Mouse (Mus musculus) spleen, adult 2 months (tissue): Measurements from ENCODE around the gene Ugt1a10.

Source experiments
- CTCF ChIP-seq: fragments of 200-500 bp; IDR thresholded peaks from 2 replicates; pipeline ENCODE4 v1.5.1; 2011; ENCODE audit warnings: mild to moderate bottlenecking, inconsistent platforms; ENCODE audit not compliant: insufficient read depth, insufficient read length, insufficient replicate concordance; ENCODE audit errors: extremely low read depth
- POLR2A ChIP-seq: fragments of 200-500 bp; IDR thresholded peaks from 2 replicates; pipeline ENCODE4 v1.6.1; 2011; ENCODE audit warnings: low read depth, low read length, inconsistent platforms

DNA sequence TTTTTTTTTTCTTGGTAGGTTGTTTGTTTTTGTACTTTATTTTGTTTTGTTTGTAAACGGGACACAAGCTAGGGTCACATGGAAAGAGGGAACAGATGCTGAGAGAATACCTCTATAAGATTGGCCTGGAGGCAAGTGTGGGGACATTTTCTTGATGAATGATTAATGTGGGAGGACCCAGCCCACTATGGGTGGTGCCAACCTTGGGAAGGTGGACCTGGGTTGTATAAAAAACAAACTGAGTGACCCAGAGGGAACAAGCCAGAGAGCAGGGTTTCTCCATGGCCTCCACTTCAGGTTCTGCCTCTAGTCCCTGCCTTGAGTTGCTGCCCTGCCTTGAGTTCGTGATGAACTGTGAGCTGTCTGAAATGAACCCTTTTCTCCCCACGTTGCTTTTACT is 45.7 kb upstream of the Ugt1a10 start:
- no peak for TF ChIP-seq POLR2A
- TF ChIP-seq CTCF, result no peak
